Mouse (Mus musculus) liver, embryonic 11.5 days (tissue): ENCODE data around the gene Olfr168. TPM values are rescaled to one million over a fixed set of nuclear protein-coding genes. Genes with fewer than 3 reads are reported as not detected.
"Not testable (repeated sequence)": the region's sequence is repeated elsewhere in the genome, so short reads cannot be mapped to it uniquely, and the experiment has no call there.

Experiments used
- ATAC-seq: fragments of 200-750 bp; cut with Nextera tagmentation; replicated peaks from 2 replicates; pipeline ENCODE4 v1.8.0; 2017; ENCODE audit warnings: moderate number of reproducible peaks, mild to moderate bottlenecking, moderate TSS enrichment, moderate library complexity; ENCODE audit not compliant: low FRiP score
- DNase-seq: peaks from one replicate; pipeline ENCODE4 v3.0.0-alpha.2; 2017; ENCODE audit warnings: low spot score
- H3K27ac ChIP-seq: fragments of 300-500 bp; sonication (generic); 2 replicates; pipeline ENCODE4 v1.5.1; 2014; ENCODE audit warnings: mild to moderate bottlenecking, low read depth, low read length, control low read depth
- H3K27me3 ChIP-seq: fragments of 300-500 bp; sonication (generic); replicated peaks from 2 replicates; pipeline ENCODE4 v1.6.1; 2014; ENCODE audit warnings: low read length, mixed read lengths; ENCODE audit not compliant: control insufficient read depth, insufficient read depth
- H3K36me3 ChIP-seq: fragments of 300-500 bp; sonication (generic); 2 replicates; pipeline ENCODE4 v1.6.1; 2014; ENCODE audit warnings: mild to moderate bottlenecking, low read length, moderate library complexity, mixed read lengths; ENCODE audit not compliant: control insufficient read depth, insufficient read depth
- H3K4me1 ChIP-seq: fragments of 300-500 bp; sonication (generic); replicated peaks from 2 replicates; pipeline ENCODE4 v1.6.1; 2014; ENCODE audit warnings: low read length, mixed read lengths; ENCODE audit not compliant: control insufficient read depth, insufficient read depth
- H3K4me2 ChIP-seq: fragments of 300-500 bp; sonication (generic); 2 replicates; pipeline ENCODE4 v1.6.1; 2014; ENCODE audit warnings: mild to moderate bottlenecking, control low read depth, moderate library complexity
- H3K4me3 ChIP-seq: fragments of 300-500 bp; sonication (generic); 2 replicates; pipeline ENCODE4 v1.5.1; 2014; ENCODE audit warnings: low read depth, low read length, control low read depth
- H3K9ac ChIP-seq: fragments of 300-500 bp; sonication (generic); 2 replicates; pipeline ENCODE4 v1.6.1; 2014; ENCODE audit warnings: low read depth, low read length, control low read depth
- H3K9me3 ChIP-seq: fragments of 300-500 bp; sonication (generic); 2 replicates; pipeline ENCODE4 v1.6.1; 2016; ENCODE audit warnings: low read length, inconsistent platforms, mixed read lengths; ENCODE audit not compliant: control insufficient read depth
- WGBS: fragments of 180-500 bp; shearing (Covaris S2); extraction: QIAGEN DNeasy Blood & Tissue Kit; methylation state at CpG from one replicate; pipeline ENCODE4 v1.1.7; 2014; 5-methylcytosine and 5-hydroxymethylcytosine counted together
- polyA plus RNA-seq: library from polyadenylated mRNA; unstranded; fragments of >200 nt; fragmentation: Nextera tagmentation; extraction: Ambion mirVana; gene quantifications from 2 replicates; pipeline ENCODE4 v1.2.1, GENCODE M21; 2014

Olfr168 gene
- polyA plus RNA-seq = not detected in 2 replicates

DNA sequence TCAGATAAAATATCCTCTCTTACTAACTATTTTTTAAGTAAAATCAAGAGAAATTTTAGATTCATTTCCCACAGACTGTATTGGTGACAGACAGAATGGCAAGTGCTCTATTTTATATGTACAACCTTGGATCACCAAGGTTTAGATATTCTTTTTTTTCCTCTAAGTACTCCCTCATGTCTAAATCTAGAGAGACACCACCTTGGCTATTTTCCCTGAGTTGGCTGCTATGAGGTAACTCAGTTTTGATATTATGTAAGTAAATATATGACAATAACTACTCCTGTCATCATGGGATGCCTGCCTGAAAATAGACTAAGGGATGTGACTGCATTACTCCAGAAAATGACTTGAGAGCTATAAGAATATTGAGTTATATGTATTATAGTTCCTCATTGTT is at the start of gene Olfr168:
TSS of gene Olfr168 (minus strand) at position 101 of the 400 bp plus-strand sequence.
- Histone ChIP-seq H3K27me3 (no peaks in the 10 kb centered on the region), H3K36me3 (no peaks in the 10 kb centered on the region), H3K27ac (no peak within 1 kb of the TSS), H3K4me1 (no peaks in the 10 kb centered on the region), H3K9ac (no peak within 1 kb of the TSS), H3K4me3 (no peak within 1 kb of the TSS), H3K9me3 (no peaks in the 10 kb centered on the region), H3K4me2 (no peak within 1 kb of the TSS)
- DNase-seq = no peak
- ATAC-seq = no peak

DNA sequence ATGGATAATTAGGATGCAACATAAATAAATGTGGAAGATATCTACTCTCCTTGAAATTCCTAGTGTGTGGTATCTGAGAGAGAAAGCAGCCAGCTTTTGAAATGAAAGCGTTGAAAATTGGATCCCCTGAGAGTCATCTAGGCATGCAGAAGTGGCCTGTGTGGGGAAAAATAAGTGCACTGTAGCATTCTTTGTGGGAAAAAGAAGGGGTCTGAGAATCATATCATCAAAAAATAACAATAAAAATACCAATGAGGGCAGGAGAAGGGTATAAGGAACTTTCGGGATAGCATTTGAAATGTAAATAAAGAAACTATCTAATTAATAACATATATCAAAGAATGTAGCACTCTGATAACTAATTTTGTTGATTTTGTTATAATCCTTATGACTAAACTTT is 36.4 kb upstream of the Olfr168 start, which contains the start of gene Olfr169:
TSS of gene Olfr169 (minus strand) at position 101 of the 400 bp plus-strand sequence.
- 79% methylated on average over 2 of the region's 2 CpGs for WGBS
- H3K27ac ChIP-seq, H3K4me3 ChIP-seq, H3K4me1 ChIP-seq, ATAC-seq, H3K9me3 ChIP-seq, H3K4me2 ChIP-seq, H3K27me3 ChIP-seq, DNase-seq, H3K36me3 ChIP-seq, H3K9ac ChIP-seq: not testable (repeated sequence)

DNA sequence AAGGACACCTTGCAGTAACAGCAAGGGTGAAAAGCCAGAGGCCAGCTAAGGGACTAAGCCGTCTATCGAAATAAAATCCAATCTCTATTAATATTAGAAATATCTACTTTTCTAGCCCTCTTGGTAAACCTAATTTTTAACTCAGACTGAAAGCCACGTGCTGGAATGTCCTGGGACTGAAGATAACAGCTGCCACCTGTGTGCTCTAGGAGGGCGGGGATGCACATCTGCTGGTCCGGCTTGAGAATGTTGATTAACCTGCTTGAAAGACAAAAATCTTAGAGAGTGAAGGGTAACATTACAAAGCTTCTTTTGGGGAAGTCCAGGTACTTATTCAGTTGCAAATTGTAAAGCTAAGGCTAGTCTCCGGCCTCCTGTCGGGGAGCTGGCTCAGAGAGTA is 18.1 kb upstream of the Olfr168 start:
- not testable (repeated sequence) for H3K4me3 ChIP-seq, ATAC-seq, H3K27me3 ChIP-seq, H3K9me3 ChIP-seq, H3K9ac ChIP-seq, H3K4me2 ChIP-seq, H3K27ac ChIP-seq, DNase-seq, H3K36me3 ChIP-seq, H3K4me1 ChIP-seq
- WGBS = 86% methylated on average over 7 of the region's 7 CpGs

DNA sequence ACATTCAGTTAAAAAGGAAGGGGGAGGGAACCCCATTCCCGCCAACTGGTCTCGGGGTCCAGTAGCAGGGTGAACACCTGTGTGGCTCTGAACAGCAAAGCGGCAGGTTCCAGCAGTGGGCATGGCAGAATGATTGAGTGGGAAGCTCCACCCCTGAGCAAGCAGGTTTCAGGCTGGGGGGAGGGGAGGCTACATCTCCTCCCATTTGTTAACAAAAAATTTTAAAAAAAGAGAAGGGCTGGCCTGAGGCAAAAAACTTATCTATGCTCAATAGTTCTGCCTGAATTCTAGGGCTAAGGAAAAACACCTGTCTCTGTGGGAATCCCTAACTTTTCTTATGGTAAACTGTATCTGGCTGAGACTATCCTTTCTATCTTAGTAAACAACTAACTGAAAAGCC is 16.9 kb upstream of the Olfr168 start:
- not testable (repeated sequence) for H3K4me3 ChIP-seq, H3K27ac ChIP-seq, DNase-seq, ATAC-seq, H3K27me3 ChIP-seq, H3K36me3 ChIP-seq, H3K4me2 ChIP-seq, H3K9me3 ChIP-seq, H3K9ac ChIP-seq, H3K4me1 ChIP-seq
- 88% methylated on average over 3 of the region's 3 CpGs for WGBS

DNA sequence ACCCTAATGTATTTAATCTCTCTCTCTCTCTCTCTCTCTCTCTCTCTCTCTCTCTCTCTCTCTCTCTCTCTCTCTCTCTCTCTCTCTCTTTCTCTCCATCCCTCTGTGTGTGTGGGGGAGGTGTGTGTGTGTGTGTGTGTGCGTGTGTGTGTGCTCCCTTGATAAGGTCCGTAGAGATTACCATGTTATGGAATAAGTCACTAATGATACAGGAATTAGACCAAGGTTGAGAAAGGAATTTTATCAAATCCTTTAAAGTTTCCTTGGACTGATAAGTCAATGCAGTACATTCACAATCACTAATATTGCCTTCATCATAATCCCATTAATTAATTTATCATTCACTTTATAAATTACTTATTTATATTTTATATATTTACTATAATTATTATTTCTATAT is 13.2 kb downstream of the Olfr168 start, which contains the start of gene Olfr167:
TSS of gene Olfr167 (minus strand) at position 101 of the 400 bp plus-strand sequence.
- DNase-seq (no peak), ATAC-seq (no peak)
- WGBS = 64% methylated on average over 2 of the region's 2 CpGs
- Histone ChIP-seq H3K27ac (no peak within 1 kb of the TSS), H3K36me3 (no peaks in the 10 kb centered on the region), H3K4me3 (no peak within 1 kb of the TSS), H3K4me2 (no peak within 1 kb of the TSS), H3K4me1 (no peaks in the 10 kb centered on the region), H3K27me3 (no peaks in the 10 kb centered on the region), H3K9ac (no peak within 1 kb of the TSS), H3K9me3 (no peaks in the 10 kb centered on the region)

DNA sequence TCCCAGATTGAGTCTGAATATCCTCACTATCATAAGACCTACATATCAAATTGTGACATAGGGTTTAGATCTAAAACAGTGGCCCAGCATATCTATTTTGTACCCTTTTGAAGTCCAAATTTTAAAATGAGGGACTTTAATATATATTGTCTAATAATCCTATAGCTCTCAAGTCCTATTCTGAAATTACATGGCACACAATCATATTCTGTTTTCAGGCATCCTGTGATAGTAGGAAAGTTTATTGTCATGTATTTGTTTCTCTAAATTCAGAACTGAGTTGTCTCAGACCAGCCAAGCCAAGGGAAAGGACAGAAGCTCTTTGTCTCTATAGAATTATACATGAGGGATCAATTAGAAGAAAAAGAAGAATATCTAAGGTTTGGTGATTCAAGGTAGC is 52.0 kb downstream of the Olfr168 start, which contains the start of gene Olfr166:
TSS of gene Olfr166 (plus strand) at position 301 of the 400 bp plus-strand sequence.
- no peaks in the 10 kb centered on the region for H3K9me3 ChIP-seq
- DNase-seq = no peak
- no peaks in the 10 kb centered on the region for H3K36me3 ChIP-seq
- no peak for ATAC-seq
- no peak within 1 kb of the TSS for H3K4me2 ChIP-seq
- no peak within 1 kb of the TSS for H3K27ac ChIP-seq
- H3K27me3 ChIP-seq = no peaks in the 10 kb centered on the region
- no peak within 1 kb of the TSS for H3K9ac ChIP-seq
- no peaks in the 10 kb centered on the region for H3K4me1 ChIP-seq
- H3K4me3 ChIP-seq = no peak within 1 kb of the TSS

Other genes with a start within 250 kb of the Olfr168 start
- gene Olfr164, start 221.5 kb downstream of the Olfr168 start, polyA plus RNA-seq = not detected in 2 replicates
- gene Olfr165, start 112.4 kb downstream of the Olfr168 start, polyA plus RNA-seq = not detected in 2 replicates
- gene Olfr166, start 51.9 kb downstream of the Olfr168 start, polyA plus RNA-seq = not detected in 2 replicates
- not detected in 2 replicates for gene Olfr167, start 13.3 kb downstream of the Olfr168 start, polyA plus RNA-seq
- gene Olfr169, start 36.3 kb upstream of the Olfr168 start, polyA plus RNA-seq = not detected in 2 replicates
- gene Olfr170, start 76.3 kb upstream of the Olfr168 start, polyA plus RNA-seq = not detected in 2 replicates
- not detected in 2 replicates for gene Olfr171, start 94.4 kb upstream of the Olfr168 start, polyA plus RNA-seq
- not detected in 2 replicates for gene Lamp3, start 170.8 kb upstream of the Olfr168 start, polyA plus RNA-seq
- 7.9 and 8.5 TPM in 2 replicates for gene B3gnt5, start 224.7 kb upstream of the Olfr168 start, polyA plus RNA-seq